In the genomic region with DNA sequence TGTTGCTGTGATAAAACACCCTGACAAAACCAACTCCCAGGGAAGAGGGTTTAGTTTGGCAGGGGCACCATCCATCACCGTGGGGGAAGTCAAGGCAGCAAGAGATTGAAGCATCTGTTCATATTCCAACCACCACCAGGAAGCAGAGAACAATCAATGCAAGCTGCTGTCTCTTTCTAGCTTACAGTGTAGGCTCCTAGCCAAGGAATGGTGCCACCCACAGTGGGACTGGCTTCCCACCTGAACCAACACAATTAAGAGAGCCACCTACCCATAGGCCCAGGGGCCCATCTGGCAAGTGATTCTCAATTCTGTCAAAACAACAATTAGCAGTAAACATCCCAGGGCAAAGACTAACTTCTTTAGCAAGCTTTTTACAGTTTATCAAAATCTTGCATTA, we compare ENCODE assay signal across 16 mouse cellular contexts. TPM values are rescaled to one million over a fixed set of nuclear protein-coding genes. Genes with fewer than 3 reads are reported as not detected.
"Had no signal": no experiment of that assay in that cellular context is flagged by ENCODE, and none has a peak within 500 bp of the region (broad histone marks: within the 10 kb centered on the region; RNA-seq: fewer than 3 reads in every experiment).

No protein-coding gene starts in this region.

- H3K4me3 ChIP-seq: kidney, embryonic 15.5 days; limb, embryonic 10.5 days; lung, embryonic 15.5 days; midbrain, embryonic 12.5 days had no signal

- H3K4me1 ChIP-seq: limb, embryonic 10.5 days; lung, embryonic 15.5 days; midbrain, embryonic 12.5 days had no signal

- DNase-seq: kidney, adult 2 months; kidney, postnatal 25 days; right cerebral cortex, adult 18-20 months; right cerebral cortex, postnatal 25 days; thymus, postnatal 4 days had no signal

- H3K27ac ChIP-seq: kidney, embryonic 15.5 days; limb, embryonic 10.5 days; lung, embryonic 15.5 days; midbrain, embryonic 12.5 days had no signal

RNA-seq across cellular contexts. Expression of gene Gabrr3, which starts 41.0 kb away (rescaled TPM):
- total RNA-seq: megakaryocyte-erythroid progenitor cell, adult 5-6 weeks had no signal
- polyA plus RNA-seq: intestine, embryonic 16.5 days; kidney, adult 2 months; kidney, embryonic 15.5 days; liver, embryonic 11.5 days; liver, embryonic 16.5 days; lung, embryonic 15.5 days; midbrain, postnatal 0 days; small intestine, adult 2 months; stomach, embryonic 16.5 days had no signal
